Mouse (Mus musculus): ENCODE measurements at regions not wholly inside any gene's neighbourhood (a gene's known extent, or its start where the extent isn't known, plus 50 kb on each side); places are given as distances from the start of the nearest gene placed in this dataset.

GRCm38 (mm10) chr15:61007461-61008059 is 84.7 kb upstream of the A1bg start:
- no peak for DNase-seq (ENCODE audit: low read depth, low spot score)

GRCm38 (mm10) chr15:61006608-61007007 is 83.8 kb upstream of the A1bg start:
- no peak for DNase-seq (ENCODE audit: low read depth, low spot score)

GRCm38 (mm10) chr15:60993971-60994690 is 71.3 kb upstream of the A1bg start:
- DNase-seq (ENCODE audit: low read depth, low spot score) = no peak

- DNase-seq (ENCODE audit: low read depth, low spot score) = no peak
Observed at GRCm38 (mm10) chr15:60993394-60993793, 70.6 kb upstream of the A1bg start.

- no peak for DNase-seq (ENCODE audit: low read depth, low spot score)
Observed at GRCm38 (mm10) chr15:60982576-60982975, 59.8 kb upstream of the A1bg start.
